In the genomic region with DNA sequence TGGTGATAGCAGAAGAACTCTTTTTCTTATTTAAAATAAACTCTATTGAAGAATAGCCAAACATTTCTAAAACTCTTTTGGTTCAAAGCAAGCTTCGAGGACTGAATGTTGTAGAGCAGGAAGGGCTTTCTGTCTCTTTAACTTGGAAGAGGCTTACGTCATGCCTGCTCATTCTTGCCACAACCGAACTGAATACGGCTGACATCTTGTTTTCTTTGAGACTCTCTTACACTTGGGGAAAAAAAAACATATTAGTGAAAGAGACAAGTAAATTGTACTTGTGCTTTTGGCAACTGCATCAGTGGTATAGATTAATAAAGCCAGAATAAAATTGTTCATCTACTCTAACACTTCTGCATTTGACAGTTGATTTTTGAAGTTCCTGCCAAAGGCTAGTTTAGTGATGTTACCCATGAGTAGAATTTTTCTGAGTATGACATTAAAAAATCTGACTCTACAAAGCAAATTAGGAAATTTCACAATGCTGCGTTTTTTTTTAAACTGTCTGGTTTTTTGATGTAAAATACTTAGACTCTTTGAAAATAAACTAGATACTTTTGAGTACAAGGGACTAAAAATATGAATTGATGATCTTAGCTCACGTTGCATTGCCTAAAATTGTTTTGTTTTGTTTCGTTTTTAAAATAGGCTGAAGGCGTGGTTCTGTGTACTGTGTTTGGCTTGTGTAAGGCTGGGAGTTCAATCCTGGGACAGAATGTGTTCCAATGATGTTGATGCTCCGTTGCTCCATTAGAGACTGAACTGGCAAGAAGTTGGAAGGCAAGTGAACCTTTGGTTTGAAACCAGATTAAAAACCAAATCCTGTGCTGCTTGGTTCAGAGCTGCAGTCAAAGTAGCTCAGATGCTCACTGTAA, we compare ENCODE assay signal across 11 mouse cellular contexts.
"Had no signal": no experiment of that assay in that cellular context is flagged by ENCODE, and none has a peak within 500 bp of the region (broad histone marks: within the 10 kb centered on the region; RNA-seq: fewer than 3 reads in every experiment).

No protein-coding gene starts in this region.

- H3K4me2 ChIP-seq: kidney, embryonic 15.5 days; liver, embryonic 11.5 days; liver, embryonic 15.5 days; midbrain, embryonic 13.5 days had no signal

- H3K9me3 ChIP-seq: kidney, embryonic 15.5 days; limb, embryonic 10.5 days; liver, embryonic 15.5 days; midbrain, embryonic 13.5 days had no signal

- H3K36me3 ChIP-seq: kidney, embryonic 15.5 days; limb, embryonic 10.5 days; liver, embryonic 15.5 days; midbrain, embryonic 13.5 days had no signal

- H3K4me3 ChIP-seq: kidney, embryonic 15.5 days; left cerebral cortex, adult 2 months; limb, embryonic 10.5 days; liver, embryonic 15.5 days; midbrain, embryonic 13.5 days had no signal

- H3K9ac ChIP-seq: kidney, embryonic 15.5 days; liver, embryonic 15.5 days; midbrain, embryonic 13.5 days had no signal

- H3K27ac ChIP-seq: kidney, embryonic 15.5 days; left cerebral cortex, adult 2 months; limb, embryonic 10.5 days; liver, embryonic 15.5 days; midbrain, embryonic 13.5 days had no signal

- DNase-seq: kidney, adult 2 months; kidney, postnatal 14 days; right cerebral cortex, adult 18-20 months; right cerebral cortex, postnatal 25 days; thymus, postnatal 4 days had no signal

- ATAC-seq: midbrain, embryonic 13.5 days had no signal

- H3K4me1 ChIP-seq: kidney, embryonic 15.5 days; limb, embryonic 10.5 days; liver, embryonic 15.5 days; midbrain, embryonic 13.5 days had no signal

- H3K27me3 ChIP-seq: kidney, embryonic 15.5 days; liver, embryonic 15.5 days; midbrain, embryonic 13.5 days had no signal
